Mouse (Mus musculus): ENCODE data around the gene Dmc1.
A peak's percentile ranks its signal among the peaks of the same experiment; 100 is the strongest.

Dmc1 gene

DNA sequence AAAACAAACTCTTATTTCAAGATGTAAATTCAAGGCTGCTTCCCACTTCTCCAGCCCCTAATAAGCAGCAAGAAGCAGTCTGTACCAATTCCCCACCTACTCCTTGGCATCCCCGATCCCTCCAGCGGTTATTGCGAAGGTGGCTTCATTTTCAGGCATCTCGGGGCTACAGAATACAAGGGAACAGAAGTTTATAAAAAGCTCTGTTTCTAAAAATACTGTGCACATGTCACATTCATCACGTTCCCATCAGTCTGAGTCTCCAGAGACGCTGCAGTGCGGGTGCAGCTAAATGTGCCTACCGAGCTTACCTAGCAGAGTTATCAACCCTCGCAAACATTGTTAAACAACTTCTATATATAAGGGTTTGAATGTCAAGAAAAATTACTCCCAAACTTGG is 42.5 kb downstream of the Dmc1 start:
- no peak for DNase-seq (ENCODE audit: low spot score in 2 of 2)

DNA sequence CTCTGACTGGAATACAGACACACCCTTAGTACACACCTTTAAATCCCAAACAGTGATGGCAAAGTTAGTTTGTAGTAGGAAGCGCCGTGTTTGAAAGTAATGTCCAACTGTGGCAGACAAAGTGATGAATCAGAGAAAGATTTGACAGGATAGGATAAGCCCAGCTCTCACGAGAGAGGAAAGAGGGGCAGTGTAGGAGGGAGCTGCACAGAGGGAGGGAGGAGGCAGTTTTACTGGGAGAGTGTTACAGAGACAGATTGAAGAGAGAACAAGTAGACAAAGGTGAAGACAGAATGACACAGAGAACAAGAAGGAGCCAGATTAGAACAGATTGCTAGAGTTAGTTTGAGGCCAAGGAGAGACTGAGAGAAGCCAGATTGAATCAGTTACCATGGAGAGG is 45.3 kb downstream of the Dmc1 start:
- DNase-seq (ENCODE audit: low spot score in 2 of 2) = no peak

DNA sequence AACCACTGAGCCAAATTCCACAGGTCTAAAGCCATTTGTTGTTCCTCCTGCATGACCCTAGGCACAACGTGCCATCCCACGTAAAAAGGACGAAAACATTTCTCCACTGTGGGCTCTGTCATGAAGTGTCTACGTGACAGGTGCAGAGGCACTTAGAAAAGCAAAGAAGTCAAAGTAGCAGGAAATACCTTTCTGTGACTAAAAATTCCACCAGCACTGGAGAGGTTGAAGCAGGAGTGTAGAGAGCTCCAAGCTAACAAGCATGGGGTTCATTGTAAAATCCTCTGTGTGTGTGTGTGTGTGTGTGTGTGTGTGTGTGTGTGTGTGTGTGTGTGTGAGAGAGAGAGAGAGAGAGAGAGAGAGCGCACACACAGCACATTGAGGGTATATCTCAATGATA is 52.3 kb downstream of the Dmc1 start:
- no peak for DNase-seq (ENCODE audit: low spot score in 2 of 2)

DNA sequence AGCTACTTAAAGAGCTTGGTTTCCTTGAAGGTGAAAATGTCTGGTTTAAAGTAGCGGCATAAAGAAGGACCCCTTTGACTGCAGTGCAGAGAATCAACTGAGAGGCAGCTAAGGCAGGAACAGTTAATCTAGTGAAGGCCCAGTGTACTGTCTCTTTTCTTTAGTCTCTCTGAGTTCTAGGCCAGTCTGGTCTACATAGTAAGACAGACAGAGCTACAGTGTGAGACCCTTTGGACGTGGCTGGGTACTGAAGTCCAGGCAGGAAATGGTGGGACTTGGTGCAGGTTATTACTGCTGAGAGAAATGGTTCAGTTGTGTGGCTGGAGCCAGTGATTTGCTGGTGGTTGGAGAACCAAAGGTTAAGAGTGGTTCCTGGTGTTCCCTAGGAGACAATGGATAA is 56.7 kb downstream of the Dmc1 start:
- DNase-seq (ENCODE audit: low spot score in 2 of 2) = no peak

DNA sequence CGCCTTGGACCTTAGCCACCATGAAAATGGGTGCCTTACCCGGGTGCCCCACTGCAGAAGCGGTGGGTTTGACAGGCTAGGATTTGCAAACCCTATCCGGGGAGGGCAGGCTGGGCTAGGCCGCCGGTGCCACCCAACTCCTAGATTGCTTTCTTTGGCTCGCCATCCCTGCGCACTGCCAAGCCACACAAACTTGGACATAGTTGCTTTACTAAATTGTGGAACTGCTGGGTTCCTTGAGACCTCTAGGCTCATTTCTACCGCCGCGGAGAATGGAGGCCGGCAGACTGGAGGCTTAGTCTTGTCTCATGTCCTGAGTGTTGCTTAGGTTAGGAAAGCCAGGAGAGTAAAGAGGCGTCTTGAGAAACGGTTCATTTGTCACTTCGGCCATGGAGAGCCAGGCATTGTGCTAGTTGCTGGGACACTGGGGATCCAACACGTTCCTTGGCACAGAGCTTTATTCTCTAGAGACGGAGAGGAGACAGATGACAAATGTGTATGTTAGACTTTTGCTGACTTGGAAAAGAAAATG is 57.6 kb downstream of the Dmc1 start:
- DNase-seq (ENCODE audit: low spot score in 2 of 2) = no peak

- DNase-seq (ENCODE audit: low spot score in 2 of 2) = peak; percentile 98 to 99
These were observed 58.3 kb downstream of the Dmc1 start, which contains the start of gene Ddx17 for GRCm38 (mm10) chr15:79546410-79547288. TSS of gene Ddx17 (minus strand) at chr15:79546741.

DNA sequence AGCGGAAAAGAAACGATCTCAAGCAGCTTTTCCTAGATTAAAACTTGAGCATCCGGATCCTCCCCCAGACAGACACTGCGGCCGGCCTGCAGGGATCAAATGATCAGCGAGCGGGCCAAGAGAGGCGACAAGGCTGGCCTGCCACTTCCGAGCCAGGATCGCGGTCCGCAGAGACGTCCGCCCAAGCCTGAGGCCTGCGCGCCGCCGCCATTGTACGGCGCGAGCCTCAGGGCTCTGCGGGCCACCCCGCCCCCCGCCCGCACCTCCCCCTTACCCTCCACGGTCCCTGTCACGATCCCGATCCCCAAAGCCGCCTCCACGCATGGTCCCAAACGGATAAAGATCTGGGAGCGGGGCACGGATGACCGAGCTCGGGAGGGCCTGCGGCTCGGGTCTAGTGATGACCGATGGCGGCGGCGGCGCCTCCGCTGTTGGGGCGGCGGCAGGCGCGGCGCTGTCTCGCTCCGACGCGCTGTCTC is 58.9 kb downstream of the Dmc1 start:
- DNase-seq (ENCODE audit: low spot score in 2 of 2) = peak in 1 of 2 experiments; percentile 64

DNA sequence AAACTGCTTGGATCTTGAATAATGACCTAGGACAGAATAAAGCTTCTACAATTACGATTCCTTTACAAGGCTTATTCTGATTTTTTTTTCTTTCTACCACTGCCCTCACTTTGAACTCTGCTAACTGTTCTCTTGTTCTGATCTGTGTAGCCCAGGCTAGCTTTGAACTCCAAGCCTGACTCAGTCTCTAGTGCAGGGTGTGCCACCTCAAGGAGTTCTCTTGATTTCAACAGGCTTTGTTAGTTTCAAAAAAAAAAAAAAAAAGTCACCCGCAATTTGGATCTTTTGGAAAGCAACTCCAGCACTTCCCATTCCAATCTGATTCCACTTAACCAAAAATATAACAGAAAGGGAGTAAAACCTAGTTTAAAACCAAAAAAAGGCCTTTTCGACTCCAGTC is 59.4 kb downstream of the Dmc1 start:
- DNase-seq (ENCODE audit: low spot score in 2 of 2) = no peak

DNA sequence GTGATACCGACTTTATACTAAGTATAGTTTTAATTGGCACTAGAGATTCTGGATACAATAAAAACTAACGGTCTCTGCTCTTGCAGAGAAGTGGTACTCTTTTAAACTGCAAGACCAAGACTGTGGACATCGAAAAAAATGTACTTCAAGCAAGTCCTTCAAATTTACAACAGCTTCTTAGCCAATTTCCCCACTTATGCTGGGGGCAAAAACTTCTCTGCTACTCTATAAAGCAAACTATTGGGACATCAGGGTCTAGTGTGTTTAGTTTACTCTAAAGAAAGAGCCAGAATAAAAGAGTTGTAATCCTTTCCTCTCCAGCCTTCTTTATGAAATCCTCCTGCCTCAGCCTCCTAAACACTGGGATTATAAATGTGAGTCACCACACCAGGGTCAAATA is 60.9 kb downstream of the Dmc1 start:
- no peak for DNase-seq (ENCODE audit: low spot score in 2 of 2)

GRCm38 (mm10) chr15:79533796-79534195 is 71.1 kb downstream of the Dmc1 start:
- DNase-seq (ENCODE audit: low spot score in 2 of 2) = no peak

DNA sequence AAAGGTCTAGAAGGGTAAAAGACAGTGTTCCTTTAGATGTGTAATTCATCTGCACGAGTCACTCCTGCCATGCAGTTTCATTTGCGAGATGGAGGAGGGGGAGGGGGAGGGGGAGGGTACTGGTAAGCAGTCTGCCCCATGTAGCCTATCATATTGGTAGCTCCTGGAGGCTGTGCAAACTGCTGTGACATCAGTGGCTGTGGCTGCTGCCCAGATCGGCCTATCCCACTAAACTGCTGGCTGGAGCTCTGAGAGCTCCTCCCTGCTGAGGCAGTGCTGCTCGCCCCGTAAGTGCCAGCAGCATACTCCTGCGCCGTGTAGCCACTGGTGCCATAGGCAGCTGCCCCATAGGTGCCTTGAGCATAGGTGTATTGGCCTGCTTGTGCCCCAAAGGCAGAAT is 75.0 kb downstream of the Dmc1 start:
- DNase-seq (ENCODE audit: low spot score in 2 of 2) = no peak

DNA sequence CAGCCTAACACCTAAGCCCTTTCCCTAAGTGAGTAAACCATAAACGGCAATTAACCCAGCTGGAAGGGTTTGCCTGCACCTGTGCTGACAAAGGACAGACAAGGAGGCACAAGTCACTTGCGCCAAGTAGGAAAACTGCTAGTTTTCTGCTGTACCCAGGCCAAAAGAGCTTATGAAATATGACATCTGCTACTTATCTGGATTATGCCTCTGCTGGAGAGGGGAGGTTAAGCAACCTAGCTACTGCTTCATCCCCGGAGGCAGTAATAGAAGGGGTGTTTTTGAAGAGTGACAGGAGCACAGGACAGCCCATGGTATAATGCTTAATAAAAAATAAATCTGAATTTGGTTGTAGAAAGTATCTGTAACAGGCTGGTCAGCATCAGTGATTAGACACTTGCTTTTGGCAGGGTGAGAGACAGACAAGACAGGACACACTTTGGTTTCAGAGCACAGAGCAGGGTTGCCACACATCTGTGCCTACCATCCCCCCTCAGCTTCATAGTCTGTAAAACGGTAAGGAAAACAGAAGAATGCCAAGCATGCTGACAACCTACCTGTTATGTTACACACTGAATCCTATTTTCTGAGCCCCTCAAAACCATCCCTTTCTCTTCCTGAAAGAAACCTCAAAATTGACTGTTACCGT is 76.8 kb downstream of the Dmc1 start:
- DNase-seq (ENCODE audit: low spot score in 2 of 2) = no peak

DNA sequence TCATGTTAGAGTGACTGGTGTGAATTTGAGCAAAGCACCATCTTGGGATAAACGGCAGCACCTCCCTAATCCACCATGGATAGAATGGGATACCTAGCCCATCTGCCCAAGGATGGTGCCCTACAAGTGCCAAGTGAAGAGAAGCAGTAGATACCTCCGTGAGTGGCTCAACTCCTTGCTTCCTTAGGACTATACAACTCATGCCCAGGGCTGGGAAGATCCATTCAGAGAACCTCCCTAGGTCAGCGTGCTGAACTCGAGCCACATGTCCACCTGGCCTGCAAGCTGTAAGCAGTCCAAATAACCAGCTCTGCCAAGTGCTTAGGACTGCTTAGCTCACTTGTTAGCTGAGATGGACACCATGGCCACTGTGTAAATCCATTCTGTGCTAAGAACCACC is 77.7 kb downstream of the Dmc1 start:
- DNase-seq (ENCODE audit: low spot score in 2 of 2) = no peak

DNA sequence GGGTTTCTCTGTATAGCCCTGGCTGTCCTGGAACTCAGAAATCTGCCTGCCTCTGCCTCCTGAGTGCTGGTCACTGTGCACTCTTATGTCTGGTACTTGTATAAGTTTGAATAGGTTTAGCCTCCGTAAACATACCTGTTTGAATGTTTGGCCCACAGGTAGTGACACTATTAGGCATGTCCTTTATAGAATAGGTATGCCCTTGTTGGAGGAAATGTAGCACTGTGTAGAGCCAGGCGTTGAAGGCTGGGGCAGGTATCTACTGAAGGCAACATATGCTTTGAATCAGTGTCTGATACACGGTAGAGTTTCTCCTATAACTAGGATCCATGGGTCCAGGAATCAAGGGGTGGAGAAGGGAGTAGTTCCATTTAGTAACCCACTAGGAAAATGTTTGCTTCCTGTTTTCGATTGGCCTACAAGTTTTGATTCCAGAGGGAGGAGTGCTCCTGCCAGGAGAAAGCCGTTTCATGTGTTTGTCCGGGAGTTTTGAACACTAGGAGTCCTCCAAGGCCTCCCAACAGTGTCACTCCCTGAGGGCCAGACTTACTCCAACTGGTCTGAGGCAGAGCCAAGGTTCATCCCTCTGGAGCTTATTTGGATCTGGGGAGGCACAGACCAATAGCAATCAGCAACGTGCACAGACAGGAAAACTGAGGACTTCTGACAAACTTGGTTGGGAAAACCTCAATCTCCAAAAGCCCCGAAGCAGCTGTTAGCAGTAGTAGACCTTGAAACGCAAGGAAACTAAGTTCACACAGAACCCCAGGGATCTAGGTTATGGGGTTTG is 78.7 kb downstream of the Dmc1 start:
- no peak for DNase-seq (ENCODE audit: low spot score in 2 of 2)

GRCm38 (mm10) chr15:79525564-79525963 is 79.3 kb downstream of the Dmc1 start:
- no peak for DNase-seq (ENCODE audit: low spot score in 2 of 2)

- DNase-seq (ENCODE audit: low spot score in 2 of 2) = no peak
These were observed 85.3 kb downstream of the Dmc1 start for GRCm38 (mm10) chr15:79519400-79520220.

DNA sequence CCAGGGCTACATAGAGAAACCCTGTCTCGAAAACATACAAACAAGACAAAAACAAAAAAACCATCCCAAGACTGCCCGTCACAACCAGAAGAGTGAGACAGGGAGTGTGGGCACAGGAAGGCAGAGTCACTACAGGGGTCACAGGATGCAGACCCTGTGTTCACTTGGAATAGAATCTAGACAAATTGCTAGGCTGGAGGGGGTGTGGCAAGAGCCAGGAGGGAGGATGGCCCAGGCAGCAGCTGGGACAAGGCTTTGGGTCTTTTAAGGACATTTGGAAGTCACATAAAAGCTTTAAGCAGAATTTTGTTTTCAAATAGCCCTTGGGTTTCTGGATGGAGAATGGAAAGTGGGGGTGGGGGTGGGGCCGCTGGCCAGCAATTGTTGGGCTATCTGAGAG is 86.3 kb downstream of the Dmc1 start:
- DNase-seq (ENCODE audit: low spot score in 2 of 2) = no peak

DNA sequence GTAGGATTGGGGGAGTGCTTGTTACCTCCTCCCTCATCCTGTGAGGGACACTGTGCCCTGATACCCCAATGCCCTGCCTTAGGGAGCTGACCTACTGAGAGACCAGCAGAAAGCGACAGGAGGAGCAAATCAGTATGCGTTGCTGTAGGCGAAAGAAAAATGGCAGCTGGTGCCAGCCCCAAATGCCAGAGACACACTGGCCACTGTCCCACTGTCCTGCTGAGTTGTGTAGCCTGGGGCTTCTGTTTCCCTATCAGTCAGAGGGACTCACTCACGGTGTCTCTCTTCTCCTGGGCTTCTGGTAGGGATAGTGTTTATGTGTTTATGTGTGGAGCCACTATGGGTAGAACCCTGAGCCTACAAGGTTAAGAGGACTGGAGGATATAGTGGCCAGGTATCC is 87.2 kb downstream of the Dmc1 start:
- no peak for DNase-seq (ENCODE audit: low spot score in 2 of 2)

- no peak for DNase-seq (ENCODE audit: low spot score in 2 of 2)
These were observed 88.5 kb downstream of the Dmc1 start, which contains the start of gene Kdelr3 for GRCm38 (mm10) chr15:79516171-79517096. TSS of gene Kdelr3 (plus strand) at chr15:79516411.

GRCm38 (mm10) chr15:79513940-79514339 is 91.0 kb downstream of the Dmc1 start:
- no peak for DNase-seq (ENCODE audit: low spot score in 2 of 2)
